Mouse (Mus musculus): Measurements from ENCODE around the gene Sdsl. TPM values are rescaled to one million over a fixed set of nuclear protein-coding genes. Genes with fewer than 3 reads are reported as not detected.

Sdsl gene
- 18.1 TPM in 2 replicates for polyA plus RNA-seq (2015; fragmentation: Nextera tagmentation; extraction: Ambion mirVana)

DNA sequence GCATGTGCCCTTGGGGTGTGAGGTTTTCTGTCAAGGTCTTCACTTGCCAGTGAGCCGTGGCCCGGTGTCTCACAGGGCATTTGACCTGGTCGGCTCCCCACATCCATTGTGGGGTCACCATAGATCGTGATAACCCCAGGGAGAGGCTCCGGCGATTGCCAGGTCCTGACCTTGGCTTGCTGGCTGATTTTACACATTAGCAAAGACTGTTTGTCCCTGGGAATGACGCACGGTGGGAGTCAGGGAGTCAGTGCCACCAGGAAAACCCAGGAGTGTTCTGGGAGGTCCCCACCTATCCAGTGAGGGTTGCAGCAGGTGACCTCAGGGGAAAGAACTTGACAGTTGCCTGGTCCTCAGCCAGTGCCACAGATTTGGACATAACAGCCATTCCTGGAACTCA is at the start of gene Sdsl:
Gene Sdsl (minus strand): TSS at position 41 of the 400 bp plus-strand sequence.
- H3K4me2 ChIP-seq (ENCODE audit: low read depth, low read length): no peak within 1 kb of the TSS
- no peak within 1 kb of the TSS for H3K9ac ChIP-seq (ENCODE audit: low read length)
- no peak for ATAC-seq (replicated peaks; ENCODE audit: extremely low read depth, insufficient read depth, low FRiP score)
- peaks cover 4% of the 10 kb centered on the region; the same call in 1 of the 2 replicates for H3K4me1 ChIP-seq (ENCODE audit: control insufficient read depth, insufficient read depth, low read length)
- no peak within 1 kb of the TSS for H3K4me3 ChIP-seq (ENCODE audit: low read length)
- peaks cover 8% of the 10 kb centered on the region for H3K27me3 ChIP-seq (ENCODE audit: control insufficient read depth, insufficient read depth, low read length)
- H3K36me3 ChIP-seq (ENCODE audit: control insufficient read depth, insufficient read depth): no peaks in the 10 kb centered on the region
- H3K9me3 ChIP-seq (replicated peaks; ENCODE audit: control insufficient read depth, low read length): no peaks in the 10 kb centered on the region
- no peak within 1 kb of the TSS for H3K27ac ChIP-seq (ENCODE audit: low read length)
- 62% methylated on average over 8 of the region's 8 CpGs for WGBS

- 50% methylated on average over 9 of the region's 9 CpGs for WGBS
- Histone ChIP-seq H3K4me1 (ENCODE audit: control insufficient read depth, insufficient read depth, low read length) (peaks cover 22% of the 10 kb centered on the region), H3K9me3 (replicated peaks; ENCODE audit: control insufficient read depth, low read length) (no peaks in the 10 kb centered on the region), H3K27ac (ENCODE audit: low read length) (no peak overlapping the region), H3K27me3 (ENCODE audit: control insufficient read depth, insufficient read depth, low read length) (no peaks in the 10 kb centered on the region), H3K36me3 (ENCODE audit: control insufficient read depth, insufficient read depth) (0 out of 2 replicates have a peak, but pooled peaks cover 4% of the 10 kb centered on the region), H3K4me3 (ENCODE audit: low read length) (no peak overlapping the region), H3K4me2 (ENCODE audit: low read depth, low read length) (no peak overlapping the region), H3K9ac (ENCODE audit: low read length) (no peak overlapping the region)
- no peak; the same call in 1 of the 2 replicates for ATAC-seq (replicated peaks; ENCODE audit: extremely low read depth, insufficient read depth, low FRiP score)
These were observed 44.9 kb upstream of the Sdsl start for GRCm38 (mm10) chr5:120517552-120517951.

- H3K4me3 ChIP-seq (ENCODE audit: low read length): no peak overlapping the region
- H3K9ac ChIP-seq (ENCODE audit: low read length): peak overlapping the region; percentile 50
- H3K9me3 ChIP-seq (replicated peaks; ENCODE audit: control insufficient read depth, low read length): no peaks in the 10 kb centered on the region
- no peak overlapping the region for H3K4me2 ChIP-seq (ENCODE audit: low read depth, low read length)
- H3K4me1 ChIP-seq (ENCODE audit: control insufficient read depth, insufficient read depth, low read length): peaks cover 22% of the 10 kb centered on the region
- 45% methylated on average over 15 of the region's 15 CpGs for WGBS
- H3K27me3 ChIP-seq (ENCODE audit: control insufficient read depth, insufficient read depth, low read length): no peaks in the 10 kb centered on the region
- no peak overlapping the region; the same call in 1 of the 2 replicates for H3K27ac ChIP-seq (ENCODE audit: low read length)
- ATAC-seq (replicated peaks; ENCODE audit: extremely low read depth, insufficient read depth, low FRiP score): no peak
- no peaks in the 10 kb centered on the region for H3K36me3 ChIP-seq (ENCODE audit: control insufficient read depth, insufficient read depth)
These were observed 43.8 kb upstream of the Sdsl start for GRCm38 (mm10) chr5:120516221-120516984.

DNA sequence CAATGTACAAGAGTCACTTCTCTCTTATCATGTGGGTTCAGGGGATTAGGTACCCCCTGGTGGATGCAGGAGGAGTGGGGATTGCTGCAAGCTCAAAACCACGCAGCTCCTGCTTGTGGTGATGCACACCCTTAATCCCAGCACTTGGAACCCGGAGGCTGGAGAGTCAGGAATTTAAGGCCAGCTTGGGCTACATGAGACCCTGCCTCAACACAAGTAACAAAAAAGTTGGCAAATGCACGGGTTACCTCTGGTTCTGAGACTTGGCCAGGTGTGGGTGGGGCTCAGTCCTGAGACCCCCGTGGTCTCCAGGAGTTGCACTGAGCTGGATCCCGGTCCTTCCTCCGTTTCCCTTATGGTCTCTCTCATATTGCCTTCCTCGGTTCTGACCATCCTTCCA is 42.8 kb upstream of the Sdsl start:
- Histone ChIP-seq H3K27me3 (ENCODE audit: control insufficient read depth, insufficient read depth, low read length) (no peaks in the 10 kb centered on the region), H3K4me2 (ENCODE audit: low read depth, low read length) (no peak overlapping the region), H3K36me3 (ENCODE audit: control insufficient read depth, insufficient read depth) (no peaks in the 10 kb centered on the region), H3K27ac (ENCODE audit: low read length) (no peak overlapping the region), H3K9me3 (replicated peaks; ENCODE audit: control insufficient read depth, low read length) (no peaks in the 10 kb centered on the region), H3K4me1 (ENCODE audit: control insufficient read depth, insufficient read depth, low read length) (peaks cover 22% of the 10 kb centered on the region), H3K4me3 (ENCODE audit: low read length) (no peak overlapping the region), H3K9ac (ENCODE audit: low read length) (no peak overlapping the region)
- 70% methylated on average over 7 of the region's 7 CpGs for WGBS
- no peak for ATAC-seq (replicated peaks; ENCODE audit: extremely low read depth, insufficient read depth, low FRiP score)

DNA sequence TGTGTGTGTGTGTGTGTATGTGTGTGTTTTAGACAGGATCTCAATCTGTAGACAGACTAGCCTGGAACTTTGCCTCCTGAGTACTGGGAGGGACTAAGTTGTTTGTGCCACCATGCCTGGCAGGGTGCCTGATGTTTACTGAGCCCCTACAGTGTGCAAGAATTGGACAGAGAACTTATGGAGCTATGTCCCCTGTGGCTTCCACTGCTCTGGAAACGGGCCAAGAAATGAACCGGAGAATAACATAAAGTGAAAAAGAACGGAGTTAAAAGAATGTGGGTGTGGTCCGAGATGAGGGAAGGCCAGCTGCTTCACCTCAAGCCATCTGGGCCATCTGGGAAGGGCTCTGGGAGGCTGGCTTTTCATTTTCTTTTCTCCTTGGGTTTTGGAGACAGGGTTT is 42.1 kb upstream of the Sdsl start:
- 18% methylated on average over 4 of the region's 4 CpGs for WGBS
- Histone ChIP-seq H3K27me3 (ENCODE audit: control insufficient read depth, insufficient read depth, low read length) (no peaks in the 10 kb centered on the region), H3K36me3 (ENCODE audit: control insufficient read depth, insufficient read depth) (no peaks in the 10 kb centered on the region), H3K4me3 (ENCODE audit: low read length) (no peak overlapping the region), H3K9me3 (replicated peaks; ENCODE audit: control insufficient read depth, low read length) (no peaks in the 10 kb centered on the region), H3K27ac (ENCODE audit: low read length) (no peak overlapping the region), H3K4me1 (ENCODE audit: control insufficient read depth, insufficient read depth, low read length) (peaks cover 22% of the 10 kb centered on the region), H3K9ac (ENCODE audit: low read length) (no peak overlapping the region), H3K4me2 (ENCODE audit: low read depth, low read length) (no peak overlapping the region)
- no peak for ATAC-seq (replicated peaks; ENCODE audit: extremely low read depth, insufficient read depth, low FRiP score)

DNA sequence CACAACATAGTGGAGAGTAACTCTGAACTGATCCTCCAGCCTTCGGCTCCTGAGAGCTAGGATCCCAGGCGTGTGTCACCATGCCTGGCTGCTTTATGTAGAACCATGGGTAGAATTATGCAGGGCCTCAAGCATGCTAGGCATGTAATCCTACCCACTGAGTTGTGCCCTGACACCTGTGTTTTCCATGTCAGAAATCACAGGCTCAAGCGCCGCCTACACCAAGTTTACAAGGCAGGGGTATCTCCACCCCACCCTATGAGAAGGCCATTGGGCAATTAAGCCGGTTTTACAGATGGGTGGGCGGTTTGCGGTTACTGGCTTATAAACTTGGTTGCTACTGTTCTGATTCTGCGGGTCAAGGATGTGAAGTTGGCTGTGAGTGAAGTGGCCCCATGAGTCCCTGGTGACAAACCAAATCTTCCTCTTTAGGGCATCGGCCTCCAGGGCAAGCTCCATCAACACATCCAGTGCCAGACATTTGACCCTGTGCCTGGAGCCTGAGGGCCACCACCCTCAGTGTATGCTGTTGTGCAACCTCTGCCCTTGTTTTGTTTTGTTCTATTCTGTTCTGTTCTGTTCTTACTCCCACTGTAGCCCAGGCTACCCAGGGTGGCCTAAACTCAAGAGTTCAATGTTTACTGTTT is 41.5 kb upstream of the Sdsl start:
- 88% methylated on average over 9 of the region's 9 CpGs for WGBS
- Histone ChIP-seq H3K4me1 (ENCODE audit: control insufficient read depth, insufficient read depth, low read length) (peaks cover 22% of the 10 kb centered on the region), H3K36me3 (ENCODE audit: control insufficient read depth, insufficient read depth) (no peaks in the 10 kb centered on the region), H3K9ac (ENCODE audit: low read length) (no peak overlapping the region), H3K4me3 (ENCODE audit: low read length) (no peak overlapping the region), H3K27me3 (ENCODE audit: control insufficient read depth, insufficient read depth, low read length) (no peaks in the 10 kb centered on the region), H3K4me2 (ENCODE audit: low read depth, low read length) (no peak overlapping the region), H3K9me3 (replicated peaks; ENCODE audit: control insufficient read depth, low read length) (no peaks in the 10 kb centered on the region), H3K27ac (ENCODE audit: low read length) (no peak overlapping the region)
- no peak for ATAC-seq (replicated peaks; ENCODE audit: extremely low read depth, insufficient read depth, low FRiP score)

GRCm38 (mm10) chr5:120512911-120513555 is 40.4 kb upstream of the Sdsl start:
- Histone ChIP-seq H3K4me2 (ENCODE audit: low read depth, low read length) (no peak overlapping the region), H3K4me3 (ENCODE audit: low read length) (no peak overlapping the region), H3K4me1 (ENCODE audit: control insufficient read depth, insufficient read depth, low read length) (peaks cover 22% of the 10 kb centered on the region), H3K9me3 (replicated peaks; ENCODE audit: control insufficient read depth, low read length) (no peaks in the 10 kb centered on the region), H3K27me3 (ENCODE audit: control insufficient read depth, insufficient read depth, low read length) (no peaks in the 10 kb centered on the region), H3K27ac (ENCODE audit: low read length) (no peak overlapping the region), H3K36me3 (ENCODE audit: control insufficient read depth, insufficient read depth) (no peaks in the 10 kb centered on the region), H3K9ac (ENCODE audit: low read length) (no peak overlapping the region)
- WGBS: 69% methylated on average over 15 of the region's 15 CpGs
- ATAC-seq (replicated peaks; ENCODE audit: extremely low read depth, insufficient read depth, low FRiP score): no peak

GRCm38 (mm10) chr5:120511643-120512220 is 39.1 kb upstream of the Sdsl start:
- no peaks in the 10 kb centered on the region for H3K9me3 ChIP-seq (replicated peaks; ENCODE audit: control insufficient read depth, low read length)
- peak overlapping the region; percentile 79 for H3K4me2 ChIP-seq (ENCODE audit: low read depth, low read length)
- peaks cover 22% of the 10 kb centered on the region for H3K4me1 ChIP-seq (ENCODE audit: control insufficient read depth, insufficient read depth, low read length)
- no peaks in the 10 kb centered on the region for H3K27me3 ChIP-seq (ENCODE audit: control insufficient read depth, insufficient read depth, low read length)
- peak overlapping the region; percentile 64 for H3K4me3 ChIP-seq (ENCODE audit: low read length)
- H3K9ac ChIP-seq (ENCODE audit: low read length): peak overlapping the region; percentile 70; the same call in 1 of the 2 replicates
- H3K36me3 ChIP-seq (ENCODE audit: control insufficient read depth, insufficient read depth): no peaks in the 10 kb centered on the region
- WGBS: 25% methylated on average over 14 of the region's 14 CpGs
- H3K27ac ChIP-seq (ENCODE audit: low read length): no peak overlapping the region
- no peak for ATAC-seq (replicated peaks; ENCODE audit: extremely low read depth, insufficient read depth, low FRiP score)
